Mouse (Mus musculus) G1E (cell line): ENCODE measurements around the gene Gm3336. TPM values are rescaled to one million over a fixed set of nuclear protein-coding genes. Genes with fewer than 3 reads are reported as not detected.

Source experiments
- ATAC-seq: 2 replicates; pipeline ENCODE4 v1.8.0; 2016; ENCODE audit warnings: mild to moderate bottlenecking; ENCODE audit not compliant: insufficient number of reproducible peaks, poor library complexity, low FRiP score, severe bottlenecking; ENCODE audit errors: extremely low read depth
- DNase-seq: peaks from one replicate; pipeline ENCODE4 v3.0.0; 2012; ENCODE audit warnings: low spot score
- H3K27me3 ChIP-seq: 2 replicates; pipeline ENCODE4 v1.6.1; 2012; ENCODE audit warnings: mild to moderate bottlenecking, low read length, inconsistent platforms; ENCODE audit not compliant: insufficient read depth
- H3K36me3 ChIP-seq: replicated peaks from 2 replicates; pipeline ENCODE3; 2012; ENCODE audit warnings: mild to moderate bottlenecking, inconsistent platforms
- H3K4me1 ChIP-seq: 2 replicates; pipeline ENCODE4 v1.6.1; 2012; ENCODE audit warnings: low read depth, low read length, inconsistent platforms, mixed read lengths; ENCODE audit not compliant: insufficient read depth
- H3K4me3 ChIP-seq: 2 replicates; pipeline ENCODE4 v1.5.1; 2012; ENCODE audit warnings: low read depth, mild to moderate bottlenecking, inconsistent platforms, low read length, moderate library complexity, mixed read lengths
- H3K9me3 ChIP-seq: replicated peaks from 2 replicates; pipeline ENCODE4 v1.6.1; 2012; ENCODE audit warnings: inconsistent platforms
- CTCF ChIP-seq: IDR thresholded peaks from 2 replicates; pipeline ENCODE4 v1.5.1; 2012; ENCODE audit warnings: low read depth, low read length, inconsistent platforms, mixed read lengths
- GATA1 ChIP-seq: IDR thresholded peaks from 2 replicates; pipeline ENCODE4 v1.6.1; 2012; ENCODE audit warnings: borderline replicate concordance, low read length, inconsistent platforms, mixed read lengths
- GATA2 ChIP-seq: IDR thresholded peaks from 2 replicates; pipeline ENCODE4 v1.6.1; 2012; ENCODE audit warnings: low read depth, low read length, inconsistent platforms, borderline replicate concordance
- POLR2AphosphoS5 ChIP-seq: IDR thresholded peaks from 2 replicates; pipeline ENCODE4 v1.6.1; 2012; ENCODE audit warnings: low read depth, low read length, inconsistent platforms; ENCODE audit not compliant: insufficient replicate concordance
- TAL1 ChIP-seq: conservative IDR thresholded peaks from 2 replicates; pipeline ENCODE4 v1.6.1; 2012; ENCODE audit warnings: low read depth, low read length, inconsistent platforms, mixed read lengths
- polyA plus RNA-seq: library from polyadenylated mRNA; stranded (reverse); fragments of >175 nt; gene quantifications from 2 replicates; pipeline ENCODE4 v1.2.3, GENCODE M21; 2012
- total RNA-seq, 2 experiments: library from RNA; stranded (forward) in 1 of 2; stranded (reverse) in 1 of 2; fragments of 200-1000 nt in 1 of 2; fragments of >200 nt in 1 of 2; fragmentation: Nextera tagmentation in 1 of 2; gene quantifications; 2 replicates each; pipeline ENCODE4 v1.2.3; 2014 to 2017

Gene Gm3336
- total and polyA plus RNA-seq, 3 experiments, result 0.66 to 3.7 (median 0.93) TPM

- peaks cover 89% of the 10 kb centered on the region for H3K36me3 ChIP-seq
Observed at GRCm38 (mm10) chr8:70770748-70771147, 52.4 kb downstream of the Gm3336 start.

GRCm38 (mm10) chr8:70771217-70771616, 52.9 kb downstream of the Gm3336 start:
- H3K9me3 ChIP-seq, result no peaks in the 10 kb centered on the region
- peaks cover 90% of the 10 kb centered on the region for H3K36me3 ChIP-seq
- no peak overlapping the region for H3K4me3 ChIP-seq
- H3K4me1 ChIP-seq, result peaks cover 94% of the 10 kb centered on the region
- no peak for ATAC-seq
- H3K27me3 ChIP-seq, result no peaks in the 10 kb centered on the region; the same call in 1 of the 2 replicates
- DNase-seq, result no peak
- TF ChIP-seq GATA2 (no peak), GATA1 (no peak), CTCF (no peak), POLR2AphosphoS5 (no peak), TAL1 (no peak)

More at GRCm38 (mm10) chr8:70770748-70771147, 52.4 kb downstream of the Gm3336 start:
- Histone ChIP-seq H3K4me3 (no peak overlapping the region), H3K27me3 (no peaks in the 10 kb centered on the region; the same call in 1 of the 2 replicates), H3K9me3 (no peaks in the 10 kb centered on the region), H3K4me1 (peaks cover 94% of the 10 kb centered on the region)
- TF ChIP-seq POLR2AphosphoS5, result no peak
- no peak for TF ChIP-seq GATA2
- DNase-seq (no peak), ATAC-seq (no peak)

GRCm38 (mm10) chr8:70772075-70772474, 53.7 kb downstream of the Gm3336 start:
- no peaks in the 10 kb centered on the region; the same call in 1 of the 2 replicates for H3K27me3 ChIP-seq
- H3K36me3 ChIP-seq, result peaks cover 87% of the 10 kb centered on the region
- no peak for TF ChIP-seq POLR2AphosphoS5
- no peak overlapping the region for H3K4me3 ChIP-seq
- DNase-seq (no peak), ATAC-seq (no peak)
- H3K4me1 ChIP-seq, result peaks cover 92% of the 10 kb centered on the region
- H3K9me3 ChIP-seq, result no peaks in the 10 kb centered on the region

Other genes with a start within 250 kb of the Gm3336 start
Only the 20 nearest of the 28 such genes appear.
- 20.8 and 22.7 TPM in 2 replicates for gene Ell, start 179.1 kb upstream of the Gm3336 start, total RNA-seq (2014; fragmentation: Nextera tagmentation)
- 7.6 and 9.1 TPM in 2 replicates for gene Ell, start 179.1 kb upstream of the Gm3336 start, total RNA-seq (2017)
- 56.4 and 59.0 TPM in 2 replicates for gene Ell, start 179.1 kb upstream of the Gm3336 start, polyA plus RNA-seq
- gene Isyna1, start 124.2 kb upstream of the Gm3336 start, total RNA-seq (2014; fragmentation: Nextera tagmentation), result 22.9 and 24.4 TPM in 2 replicates
- gene Isyna1, start 124.2 kb upstream of the Gm3336 start, total RNA-seq (2017), result 35.8 and 36.8 TPM in 2 replicates
- 141 and 157 TPM in 2 replicates for gene Isyna1, start 124.2 kb upstream of the Gm3336 start, polyA plus RNA-seq
- gene Ssbp4, start 109.7 kb upstream of the Gm3336 start, total RNA-seq (2014; fragmentation: Nextera tagmentation), result 21.7 and 31.0 TPM in 2 replicates
- 51.7 and 114 TPM in 2 replicates for gene Ssbp4, start 109.7 kb upstream of the Gm3336 start, total RNA-seq (2017)
- 606 and 1,025 TPM in 2 replicates for gene Ssbp4, start 109.7 kb upstream of the Gm3336 start, polyA plus RNA-seq
- gene Lrrc25, start 102.4 kb upstream of the Gm3336 start, total RNA-seq (2014; fragmentation: Nextera tagmentation), result 1.3 and 2.6 TPM in 2 replicates
- gene Lrrc25, start 102.4 kb upstream of the Gm3336 start, total RNA-seq (2017), result 1.2 and 1.6 TPM in 2 replicates
- 1.6 and 1.7 TPM in 2 replicates for gene Lrrc25, start 102.4 kb upstream of the Gm3336 start, polyA plus RNA-seq
- not detected in 2 replicates for gene Gdf15, start 86.1 kb upstream of the Gm3336 start, total RNA-seq (2014; fragmentation: Nextera tagmentation)
- gene Gdf15, start 86.1 kb upstream of the Gm3336 start, total RNA-seq (2017), result not detected in 2 replicates
- gene Gdf15, start 86.1 kb upstream of the Gm3336 start, polyA plus RNA-seq, result 0.03 and 0.06 TPM in 2 replicates
- 16.6 and 23.1 TPM in 2 replicates for gene Pgpep1, start 58.2 kb upstream of the Gm3336 start, total RNA-seq (2014; fragmentation: Nextera tagmentation)
- 9.4 and 9.5 TPM in 2 replicates for gene Pgpep1, start 58.2 kb upstream of the Gm3336 start, total RNA-seq (2017)
- 3.1 and 3.3 TPM in 2 replicates for gene Pgpep1, start 58.2 kb upstream of the Gm3336 start, polyA plus RNA-seq
- 94.1 and 95.7 TPM in 2 replicates for gene Lsm4, start 45.3 kb upstream of the Gm3336 start, total RNA-seq (2014; fragmentation: Nextera tagmentation)
- gene Lsm4, start 45.3 kb upstream of the Gm3336 start, total RNA-seq (2017), result 151 and 174 TPM in 2 replicates
- gene Lsm4, start 45.3 kb upstream of the Gm3336 start, polyA plus RNA-seq, result 889 and 1,166 TPM in 2 replicates
- gene Jund, start 19.6 kb upstream of the Gm3336 start, total RNA-seq (2014; fragmentation: Nextera tagmentation), result 60.3 and 72.4 TPM in 2 replicates
- gene Jund, start 19.6 kb upstream of the Gm3336 start, total RNA-seq (2017), result 40.2 and 75.5 TPM in 2 replicates
- 183 and 252 TPM in 2 replicates for gene Jund, start 19.6 kb upstream of the Gm3336 start, polyA plus RNA-seq
- not detected in 2 replicates for gene Iqcn, start 15.1 kb upstream of the Gm3336 start, total RNA-seq (2014; fragmentation: Nextera tagmentation)
- 0.05 and 0.06 TPM in 2 replicates for gene Iqcn, start 15.1 kb upstream of the Gm3336 start, total RNA-seq (2017)
- gene Iqcn, start 15.1 kb upstream of the Gm3336 start, polyA plus RNA-seq, result 0.02 TPM in 1 of 2 replicates, not detected in the other
- gene Pde4c, start 5.2 kb downstream of the Gm3336 start, total RNA-seq (2014; fragmentation: Nextera tagmentation), result 0.83 TPM in 1 of 2 replicates, not detected in the other
- gene Pde4c, start 5.2 kb downstream of the Gm3336 start, total RNA-seq (2017), result 0.22 TPM in 1 of 2 replicates, not detected in the other
- 0.41 and 0.95 TPM in 2 replicates for gene Pde4c, start 5.2 kb downstream of the Gm3336 start, polyA plus RNA-seq
- gene Rab3a, start 36.1 kb downstream of the Gm3336 start, total RNA-seq (2014; fragmentation: Nextera tagmentation), result 11.2 and 11.4 TPM in 2 replicates
- gene Rab3a, start 36.1 kb downstream of the Gm3336 start, total RNA-seq (2017), result 4.6 and 7.0 TPM in 2 replicates
- 10.8 and 15.4 TPM in 2 replicates for gene Rab3a, start 36.1 kb downstream of the Gm3336 start, polyA plus RNA-seq
- 63.1 and 67.1 TPM in 2 replicates for gene Mpv17l2, start 42.4 kb downstream of the Gm3336 start, total RNA-seq (2014; fragmentation: Nextera tagmentation)
- 13.5 and 13.9 TPM in 2 replicates for gene Mpv17l2, start 42.4 kb downstream of the Gm3336 start, total RNA-seq (2017)
- 89.1 and 101 TPM in 2 replicates for gene Mpv17l2, start 42.4 kb downstream of the Gm3336 start, polyA plus RNA-seq
- gene Pik3r2, start 58.2 kb downstream of the Gm3336 start, total RNA-seq (2014; fragmentation: Nextera tagmentation), result 7.1 and 16.3 TPM in 2 replicates
- gene Pik3r2, start 58.2 kb downstream of the Gm3336 start, total RNA-seq (2017), result 11.8 and 13.3 TPM in 2 replicates
- 55.0 and 68.8 TPM in 2 replicates for gene Pik3r2, start 58.2 kb downstream of the Gm3336 start, polyA plus RNA-seq
- 79.8 and 104 TPM in 2 replicates for gene Mast3, start 86.5 kb downstream of the Gm3336 start, total RNA-seq (2014; fragmentation: Nextera tagmentation)
- 15.7 and 18.9 TPM in 2 replicates for gene Mast3, start 86.5 kb downstream of the Gm3336 start, total RNA-seq (2017)
- gene Mast3, start 86.5 kb downstream of the Gm3336 start, polyA plus RNA-seq, result 323 and 357 TPM in 2 replicates
- 1.9 and 2.7 TPM in 2 replicates for gene Il12rb1, start 89.9 kb downstream of the Gm3336 start, total RNA-seq (2014; fragmentation: Nextera tagmentation)
- 2.3 and 3.1 TPM in 2 replicates for gene Il12rb1, start 89.9 kb downstream of the Gm3336 start, total RNA-seq (2017)
- gene Il12rb1, start 89.9 kb downstream of the Gm3336 start, polyA plus RNA-seq, result 4.6 and 5.6 TPM in 2 replicates
- gene Arrdc2, start 121.2 kb downstream of the Gm3336 start, total RNA-seq (2014; fragmentation: Nextera tagmentation), result 7.4 and 19.6 TPM in 2 replicates
- 12.3 and 15.0 TPM in 2 replicates for gene Arrdc2, start 121.2 kb downstream of the Gm3336 start, total RNA-seq (2017)
- 78.9 and 92.7 TPM in 2 replicates for gene Arrdc2, start 121.2 kb downstream of the Gm3336 start, polyA plus RNA-seq
- gene Kcnn1, start 144.7 kb downstream of the Gm3336 start, total RNA-seq (2014; fragmentation: Nextera tagmentation), result not detected in 2 replicates
- 0.12 and 0.22 TPM in 2 replicates for gene Kcnn1, start 144.7 kb downstream of the Gm3336 start, total RNA-seq (2017)
- gene Kcnn1, start 144.7 kb downstream of the Gm3336 start, polyA plus RNA-seq, result 0.02 and 0.03 TPM in 2 replicates
- 17.0 and 18.9 TPM in 2 replicates for gene Ccdc124, start 155.4 kb downstream of the Gm3336 start, total RNA-seq (2014; fragmentation: Nextera tagmentation)
- gene Ccdc124, start 155.4 kb downstream of the Gm3336 start, total RNA-seq (2017), result 16.1 and 16.7 TPM in 2 replicates
- 171 and 172 TPM in 2 replicates for gene Ccdc124, start 155.4 kb downstream of the Gm3336 start, polyA plus RNA-seq
- gene Slc5a5, start 174.2 kb downstream of the Gm3336 start, total RNA-seq (2014; fragmentation: Nextera tagmentation), result not detected in 2 replicates
- 0.06 TPM in 1 of 2 replicates, not detected in the other for gene Slc5a5, start 174.2 kb downstream of the Gm3336 start, total RNA-seq (2017)
- 0.26 and 0.28 TPM in 2 replicates for gene Slc5a5, start 174.2 kb downstream of the Gm3336 start, polyA plus RNA-seq
- gene Rpl18a, start 178.9 kb downstream of the Gm3336 start, total RNA-seq (2014; fragmentation: Nextera tagmentation), result 12,197 and 12,967 TPM in 2 replicates
- 1,575 and 1,810 TPM in 2 replicates for gene Rpl18a, start 178.9 kb downstream of the Gm3336 start, total RNA-seq (2017)
- 3,365 and 5,482 TPM in 2 replicates for gene Rpl18a, start 178.9 kb downstream of the Gm3336 start, polyA plus RNA-seq